Mouse (Mus musculus): ENCODE data around the gene Anapc15. TPM values are rescaled to one million over a fixed set of nuclear protein-coding genes. Genes with fewer than 3 reads are reported as not detected.
"Not testable (repeated sequence)": the region's sequence is repeated elsewhere in the genome, so short reads cannot be mapped to it uniquely, and the experiment has no call there.

Anapc15 gene
- polyA plus RNA-seq, 1 experiment from 2014 or later, result 79.0 TPM

DNA sequence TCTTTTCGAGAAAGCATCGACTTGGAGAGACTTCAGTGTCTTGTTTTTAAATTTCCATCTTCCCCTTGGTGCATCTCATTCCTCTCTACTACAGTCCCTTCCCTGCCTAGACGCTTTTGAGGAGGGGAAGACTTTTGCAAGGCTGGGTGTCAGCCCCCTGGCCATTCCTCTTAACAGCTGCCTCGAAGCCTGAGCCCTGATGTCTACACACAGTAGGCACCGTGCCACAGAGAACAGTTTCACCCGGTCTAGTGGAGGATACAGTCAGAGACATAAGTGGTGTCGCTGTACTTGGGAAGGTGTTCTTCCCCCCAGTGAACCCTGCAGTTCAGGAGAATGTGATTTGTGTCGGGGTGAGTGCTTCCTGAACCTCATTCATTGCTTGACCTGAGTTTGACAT lies 43.2 kb downstream of the Anapc15 start:
- H3K9ac ChIP-seq (replicated peaks), result peak overlapping the region; percentile 83
- peak overlapping the region; percentile 71 for H3K4me3 ChIP-seq (replicated peaks)
- peaks cover 37% of the 10 kb centered on the region for H3K36me3 ChIP-seq
- peaks cover 31% of the 10 kb centered on the region for H3K4me1 ChIP-seq (replicated peaks)
- no peak for ATAC-seq
- WGBS, result 85% methylated on average over 8 of the region's 8 CpGs
- 0 out of 2 replicates have a peak overlapping the region, but pooled peaks have one; percentile 1 for H3K27ac ChIP-seq
- no peaks in the 10 kb centered on the region for H3K27me3 ChIP-seq
- peak overlapping the region; percentile 64 for H3K4me2 ChIP-seq (replicated peaks)
- H3K9me3 ChIP-seq, result no peaks in the 10 kb centered on the region

DNA sequence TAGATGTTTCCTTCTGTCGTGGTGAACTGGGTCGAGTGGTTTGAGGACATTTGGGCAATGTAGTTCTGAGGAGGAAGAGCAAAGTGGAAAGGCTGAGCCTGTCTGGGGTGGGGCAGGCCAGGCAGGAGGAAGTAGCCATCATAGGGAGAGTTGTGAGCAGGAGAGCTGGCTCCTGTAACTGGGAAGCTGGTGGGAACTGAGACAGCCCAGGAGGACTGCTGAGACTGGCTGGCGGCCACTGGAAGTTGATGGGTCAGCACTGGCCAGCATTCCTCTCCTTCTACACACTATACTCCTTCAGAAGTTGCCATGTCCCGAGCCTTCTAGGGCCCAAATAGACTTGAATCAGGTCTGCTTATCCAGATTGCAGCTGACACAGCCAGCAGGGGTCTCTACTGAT lies 44.9 kb downstream of the Anapc15 start:
- WGBS, result 78% methylated on average over 4 of the region's 4 CpGs
- no peaks in the 10 kb centered on the region for H3K9me3 ChIP-seq
- H3K4me1 ChIP-seq (replicated peaks), result peaks cover 31% of the 10 kb centered on the region
- H3K27me3 ChIP-seq, result no peaks in the 10 kb centered on the region
- ATAC-seq, result no peak
- no peak overlapping the region for H3K4me3 ChIP-seq (replicated peaks)
- peak overlapping the region; percentile 48 for H3K9ac ChIP-seq (replicated peaks)
- no peak overlapping the region for H3K4me2 ChIP-seq (replicated peaks)
- H3K36me3 ChIP-seq, result peaks cover 42% of the 10 kb centered on the region
- no peak overlapping the region for H3K27ac ChIP-seq

DNA sequence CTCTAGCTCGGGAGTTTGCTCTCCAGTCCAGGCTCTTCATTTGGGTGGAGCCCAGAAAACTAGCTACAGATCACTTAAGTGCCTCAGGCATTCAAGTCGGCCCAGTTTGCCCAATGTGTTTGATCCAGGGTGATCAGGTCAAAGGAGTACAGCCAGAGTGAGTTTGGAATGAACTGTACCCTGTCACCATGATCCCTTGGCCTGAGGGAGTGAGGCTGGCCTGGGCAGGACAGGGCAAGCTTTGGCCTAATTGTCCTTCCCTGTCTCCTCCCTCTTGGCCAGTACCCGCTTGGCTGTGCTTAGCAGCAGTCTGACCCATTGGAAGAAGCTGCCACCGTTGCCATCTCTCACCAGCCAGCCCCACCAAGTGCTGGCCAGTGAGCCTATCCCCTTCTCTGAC lies 46.6 kb downstream of the Anapc15 start:
- Histone ChIP-seq H3K4me1 (replicated peaks) (peaks cover 26% of the 10 kb centered on the region), H3K36me3 (peaks cover 55% of the 10 kb centered on the region)
- WGBS, result 93% methylated on average over 4 of the region's 4 CpGs

GRCm38 (mm10) chr7:101911982-101912381 lies 48.5 kb downstream of the Anapc15 start:
- no peaks in the 10 kb centered on the region for H3K9me3 ChIP-seq
- no peak overlapping the region for H3K4me3 ChIP-seq (replicated peaks)
- H3K4me1 ChIP-seq (replicated peaks), result peaks cover 17% of the 10 kb centered on the region
- no peak overlapping the region for H3K27ac ChIP-seq
- ATAC-seq, result no peak
- H3K36me3 ChIP-seq, result peaks cover 57% of the 10 kb centered on the region
- no peaks in the 10 kb centered on the region for H3K27me3 ChIP-seq
- H3K9ac ChIP-seq (replicated peaks), result no peak overlapping the region
- 57% methylated on average over 3 of the region's 3 CpGs for WGBS
- no peak overlapping the region for H3K4me2 ChIP-seq (replicated peaks)

More for the DNA sequence above, 46.6 kb downstream of the Anapc15 start:
- no peak overlapping the region for H3K9ac ChIP-seq (replicated peaks)
- no peak for ATAC-seq
- H3K27me3 ChIP-seq, result no peaks in the 10 kb centered on the region
- no peak overlapping the region for H3K4me2 ChIP-seq (replicated peaks)
- H3K27ac ChIP-seq, result no peak overlapping the region
- H3K9me3 ChIP-seq, result no peaks in the 10 kb centered on the region
- H3K4me3 ChIP-seq (replicated peaks), result no peak overlapping the region

DNA sequence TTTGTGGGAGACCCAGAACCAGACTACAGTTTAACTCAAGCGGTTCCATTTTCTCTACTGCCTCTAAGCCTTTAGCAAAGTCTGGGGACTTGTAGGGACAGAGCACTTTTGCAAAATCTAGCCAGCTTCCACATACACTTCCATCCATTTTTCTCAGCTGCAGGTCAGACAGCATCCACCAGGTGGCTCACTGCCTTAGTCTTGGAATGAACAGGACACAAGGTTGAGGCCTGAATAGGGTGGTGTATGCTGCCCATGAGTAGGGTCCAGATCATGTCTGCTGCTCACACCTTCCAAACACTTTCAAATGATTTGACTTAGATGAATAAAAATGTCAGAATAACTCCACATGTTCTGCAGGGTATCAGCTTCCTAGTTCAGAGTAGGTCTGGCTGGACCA lies 54.6 kb downstream of the Anapc15 start:
- peak; percentile 87 for ATAC-seq
- WGBS, result 17% methylated on average over 1 of the region's 1 CpGs

DNA sequence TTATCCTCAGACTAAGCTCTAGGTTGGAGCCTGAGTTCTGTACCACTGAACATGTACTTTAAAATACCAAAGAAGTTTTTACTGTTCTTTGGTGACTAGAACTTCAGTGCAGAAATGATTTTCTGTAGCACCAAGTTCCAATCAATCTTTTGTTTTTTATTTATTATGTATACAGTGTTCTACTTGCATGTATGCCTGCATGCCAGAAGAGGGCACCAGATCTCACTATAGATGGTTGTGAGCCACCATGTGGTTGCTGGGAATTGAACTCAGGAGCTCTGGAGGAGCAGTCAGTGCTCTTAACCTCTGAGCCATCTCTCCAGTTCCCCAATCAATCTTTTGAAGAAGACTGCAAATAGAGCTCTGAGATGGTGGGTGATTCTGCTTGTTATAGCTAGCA lies 62.4 kb downstream of the Anapc15 start:
- H3K27me3 ChIP-seq; H3K9ac ChIP-seq (replicated peaks); H3K9me3 ChIP-seq; H3K4me2 ChIP-seq (replicated peaks); H3K36me3 ChIP-seq; H3K4me1 ChIP-seq (replicated peaks); H3K27ac ChIP-seq; H3K4me3 ChIP-seq (replicated peaks); ATAC-seq: not testable (repeated sequence)

More for the DNA sequence above, 54.6 kb downstream of the Anapc15 start:
- H3K36me3 ChIP-seq, result peaks cover 18% of the 10 kb centered on the region
- H3K27me3 ChIP-seq, result no peaks in the 10 kb centered on the region
- H3K9ac ChIP-seq (replicated peaks), result no peak overlapping the region
- no peaks in the 10 kb centered on the region for H3K4me1 ChIP-seq (replicated peaks)
- no peak overlapping the region for H3K27ac ChIP-seq
- H3K9me3 ChIP-seq, result no peaks in the 10 kb centered on the region
- H3K4me2 ChIP-seq (replicated peaks), result no peak overlapping the region
- H3K4me3 ChIP-seq (replicated peaks), result no peak overlapping the region

DNA sequence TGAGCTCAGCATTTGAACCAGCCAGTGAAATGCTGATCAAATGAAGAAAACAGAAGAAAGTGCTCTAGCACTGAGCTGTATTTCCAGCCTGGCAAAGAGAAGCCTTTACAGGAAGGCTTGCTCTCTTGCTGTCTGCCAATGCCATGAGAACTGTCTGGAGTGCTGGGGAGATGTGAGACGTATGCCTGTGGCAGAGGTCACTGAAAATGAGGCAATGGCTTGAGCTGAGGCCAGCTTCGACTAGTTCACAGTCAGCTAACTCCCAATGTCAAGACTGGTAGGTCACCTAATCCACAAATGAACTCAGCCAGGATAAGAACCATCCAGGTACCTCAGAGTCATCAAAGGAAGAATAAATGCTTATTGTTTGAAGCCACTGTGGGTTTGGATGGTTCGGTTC lies 64.6 kb downstream of the Anapc15 start:
- H3K4me2 ChIP-seq (replicated peaks), result no peak overlapping the region
- ATAC-seq, result no peak
- no peak overlapping the region for H3K9ac ChIP-seq (replicated peaks)
- H3K36me3 ChIP-seq, result no peaks in the 10 kb centered on the region
- WGBS, result 90% methylated on average over 3 of the region's 3 CpGs
- H3K4me1 ChIP-seq (replicated peaks), result peaks cover 8% of the 10 kb centered on the region
- no peak overlapping the region for H3K4me3 ChIP-seq (replicated peaks)
- no peaks in the 10 kb centered on the region for H3K27me3 ChIP-seq
- H3K27ac ChIP-seq, result no peak overlapping the region
- H3K9me3 ChIP-seq, result peaks cover 3% of the 10 kb centered on the region; the same call in 1 of the 2 replicates

GRCm38 (mm10) chr7:101932551-101932950 lies 69.0 kb downstream of the Anapc15 start:
- no peak for ATAC-seq
- H3K9ac ChIP-seq (replicated peaks), result no peak overlapping the region

GRCm38 (mm10) chr7:101933300-101933699 lies 69.8 kb downstream of the Anapc15 start:
- 9% methylated on average over 15 of the region's 15 CpGs for WGBS
- peak overlapping the region; percentile 84 for H3K4me2 ChIP-seq (replicated peaks)
- ATAC-seq, result peak; percentile 41
- peak overlapping the region; percentile 44 for H3K27ac ChIP-seq
- no peaks in the 10 kb centered on the region for H3K36me3 ChIP-seq
- peaks cover 34% of the 10 kb centered on the region for H3K4me1 ChIP-seq (replicated peaks)
- H3K9ac ChIP-seq (replicated peaks), result peak overlapping the region; percentile 80
- H3K27me3 ChIP-seq, result no peaks in the 10 kb centered on the region
- peak overlapping the region; percentile 74 for H3K4me3 ChIP-seq (replicated peaks)
- no peaks in the 10 kb centered on the region for H3K9me3 ChIP-seq

More at GRCm38 (mm10) chr7:101932551-101932950, 69.0 kb downstream of the Anapc15 start:
- no peaks in the 10 kb centered on the region for H3K27me3 ChIP-seq
- H3K9me3 ChIP-seq, result no peaks in the 10 kb centered on the region
- H3K36me3 ChIP-seq, result no peaks in the 10 kb centered on the region
- H3K4me1 ChIP-seq (replicated peaks), result peaks cover 34% of the 10 kb centered on the region
- H3K27ac ChIP-seq, result no peak overlapping the region
- peak overlapping the region; percentile 74 for H3K4me3 ChIP-seq (replicated peaks)
- H3K4me2 ChIP-seq (replicated peaks), result peak overlapping the region; percentile 84
- 98% methylated on average over 1 of the region's 1 CpGs for WGBS

DNA sequence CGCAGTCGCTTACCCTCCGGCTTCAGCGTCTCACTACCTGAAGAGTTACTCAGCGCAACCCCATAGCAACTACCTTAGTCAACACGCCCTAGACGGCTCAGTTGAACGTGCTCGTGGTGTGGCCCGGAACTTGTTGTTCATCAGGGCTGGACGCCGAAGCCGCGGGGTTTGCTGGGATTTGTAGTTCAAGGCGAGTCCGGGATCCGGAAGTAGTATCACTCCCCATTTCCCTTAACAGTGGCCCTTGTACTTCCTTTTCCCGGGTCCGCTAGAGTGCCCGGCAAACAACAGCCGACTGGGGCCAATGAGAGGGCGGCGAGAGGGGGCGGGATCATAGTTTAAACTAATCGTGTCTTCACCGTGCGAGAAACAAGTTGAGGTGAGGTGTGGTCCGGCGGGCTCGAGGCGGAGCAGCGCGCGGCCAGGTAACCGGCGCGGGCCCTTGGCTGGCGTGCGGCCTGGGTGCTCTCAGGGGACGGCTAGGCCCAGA lies 70.3 kb downstream of the Anapc15 start, which contains the start of the genes Lrrc51 and Numa1:
Gene Lrrc51 (minus strand): TSS at position 145 of the 490 bp plus-strand sequence.
Gene Numa1 (plus strand): TSS at position 361 of the 490 bp plus-strand sequence.
- H3K27ac ChIP-seq, result peak within 1 kb of the TSS; percentile 57
- peak within 1 kb of the TSS; percentile 80 for H3K9ac ChIP-seq (replicated peaks)
- H3K4me1 ChIP-seq (replicated peaks), result peaks cover 34% of the 10 kb centered on the region
- no peaks in the 10 kb centered on the region for H3K9me3 ChIP-seq
- peak within 1 kb of the TSS; percentile 74 for H3K4me3 ChIP-seq (replicated peaks)
- WGBS, result under 1% methylated on average over 40 of the region's 40 CpGs
- no peaks in the 10 kb centered on the region for H3K36me3 ChIP-seq
- peak; percentile 99 for ATAC-seq
- H3K4me2 ChIP-seq (replicated peaks), result peak within 1 kb of the TSS; percentile 84
- no peaks in the 10 kb centered on the region for H3K27me3 ChIP-seq

- no peaks in the 10 kb centered on the region for H3K27me3 ChIP-seq
- peak overlapping the region; percentile 67; the same call in 1 of the 2 replicates for H3K4me2 ChIP-seq (replicated peaks)
- H3K36me3 ChIP-seq, result 0 out of 2 replicates have a peak, but pooled peaks cover 4% of the 10 kb centered on the region
- no peak overlapping the region for H3K27ac ChIP-seq
- H3K4me3 ChIP-seq (replicated peaks), result peak overlapping the region; percentile 8; the same call in 1 of the 2 replicates
- 93% methylated on average over 4 of the region's 4 CpGs for WGBS
- ATAC-seq, result no peak
- no peak overlapping the region for H3K9ac ChIP-seq (replicated peaks)
- H3K4me1 ChIP-seq (replicated peaks), result peaks cover 34% of the 10 kb centered on the region
- no peaks in the 10 kb centered on the region for H3K9me3 ChIP-seq
These were observed 72.4 kb downstream of the Anapc15 start for GRCm38 (mm10) chr7:101935957-101936356.

DNA sequence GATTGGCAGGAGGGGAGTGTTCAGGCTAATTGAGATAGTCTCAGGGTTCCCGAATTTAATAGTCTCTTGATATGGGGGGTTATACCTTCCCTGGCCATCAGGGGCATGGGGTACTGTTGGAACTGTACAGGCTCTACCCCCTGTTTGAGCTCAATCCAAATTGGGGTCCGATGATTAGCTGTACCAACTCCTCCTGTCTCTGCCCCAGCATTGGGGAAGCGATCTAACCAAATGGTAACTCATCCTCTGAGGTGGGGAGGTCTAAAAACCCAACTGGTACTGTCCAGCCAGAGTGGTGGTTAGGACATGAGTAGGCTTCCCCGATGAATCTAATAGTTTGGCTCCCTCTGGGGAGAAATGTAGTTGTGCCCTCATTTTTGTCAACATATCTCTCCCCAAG lies 73.5 kb downstream of the Anapc15 start:
- Histone ChIP-seq H3K4me1 (replicated peaks) (peaks cover 34% of the 10 kb centered on the region), H3K9ac (replicated peaks) (no peak overlapping the region), H3K27me3 (no peaks in the 10 kb centered on the region), H3K4me3 (replicated peaks) (no peak overlapping the region), H3K27ac (no peak overlapping the region), H3K36me3 (0 out of 2 replicates have a peak, but pooled peaks cover 4% of the 10 kb centered on the region), H3K9me3 (no peaks in the 10 kb centered on the region), H3K4me2 (replicated peaks) (no peak overlapping the region)
- no peak for ATAC-seq
- 96% methylated on average over 4 of the region's 4 CpGs for WGBS

GRCm38 (mm10) chr7:101937569-101937968 lies 74.1 kb downstream of the Anapc15 start:
- Histone ChIP-seq H3K4me2 (replicated peaks) (no peak overlapping the region), H3K27me3 (no peaks in the 10 kb centered on the region), H3K4me1 (replicated peaks) (peaks cover 31% of the 10 kb centered on the region), H3K36me3 (0 out of 2 replicates have a peak, but pooled peaks cover 4% of the 10 kb centered on the region), H3K4me3 (replicated peaks) (no peak overlapping the region), H3K9me3 (no peaks in the 10 kb centered on the region), H3K27ac (no peak overlapping the region), H3K9ac (replicated peaks) (no peak overlapping the region)
- 98% methylated on average over 4 of the region's 4 CpGs for WGBS
- no peak for ATAC-seq

Data from midbrain, embryonic 13.5 days (tissue).